24 mouse cellular contexts compared by ENCODE assay signal in genomic region chr6:87755196-87755595, GRCm38 (mm10).
"Had no signal": no experiment of that assay in that cellular context is flagged by ENCODE, and none has a peak within 500 bp of the region (broad histone marks: within the 10 kb centered on the region; RNA-seq: fewer than 3 reads in every experiment).

No protein-coding gene starts in this region.

- H3K9ac ChIP-seq: heart, embryonic 12.5 days; hindbrain, embryonic 12.5 days; hindbrain, embryonic 14.5 days; intestine, embryonic 15.5 days; limb, embryonic 12.5 days had no signal

- H3K27ac ChIP-seq: heart, adult 2 months; hindbrain, embryonic 10.5 days; hindbrain, embryonic 12.5 days; hindbrain, embryonic 14.5 days; intestine, embryonic 15.5 days; layer of hippocampus, adult 2 months; left cerebral cortex, adult 2 months; limb, embryonic 10.5 days; limb, embryonic 12.5 days had no signal

- H3K9me3 ChIP-seq: heart, embryonic 12.5 days; hindbrain, embryonic 10.5 days; intestine, embryonic 15.5 days; limb, embryonic 10.5 days; limb, embryonic 12.5 days had no signal

- ATAC-seq: hindbrain, embryonic 16.5 days; inflammation-experienced regulatory T-cells, adult 6 months; intestine, embryonic 15.5 days; intestine, postnatal 0 days had no signal

- H3K36me3 ChIP-seq: heart, embryonic 12.5 days; intestine, embryonic 15.5 days; limb, embryonic 10.5 days; limb, embryonic 12.5 days had no signal

- H3K4me1 ChIP-seq: heart, embryonic 12.5 days; hindbrain, embryonic 12.5 days; limb, embryonic 12.5 days had no signal

- H3K4me3 ChIP-seq: heart, adult 2 months; heart, embryonic 12.5 days; hindbrain, embryonic 10.5 days; hindbrain, embryonic 12.5 days; intestine, embryonic 15.5 days; layer of hippocampus, adult 2 months; left cerebral cortex, adult 2 months; limb, embryonic 10.5 days; limb, embryonic 12.5 days had no signal

- DNase-seq: gastrocnemius, postnatal 14 days; gastrocnemius, postnatal 36 days; heart, postnatal 10 days; heart, postnatal 4 days; kidney, adult 18-20 months; kidney, adult 8-10 months; kidney, postnatal 10 days; kidney, postnatal 25 days; kidney, postnatal 4 days; liver had no signal

- H3K27me3 ChIP-seq: hindbrain, embryonic 12.5 days; intestine, embryonic 15.5 days; limb, embryonic 12.5 days had no signal

- H3K4me2 ChIP-seq: heart, embryonic 12.5 days; hindbrain, embryonic 12.5 days; hindbrain, embryonic 14.5 days; intestine, embryonic 15.5 days; limb, embryonic 12.5 days; liver, embryonic 11.5 days had no signal
